In genomic region chr7:47081277-47081676, GRCm38 (mm10) we compare ENCODE assay signal across 8 mouse cellular contexts. TPM values are rescaled to one million over a fixed set of nuclear protein-coding genes. Genes with fewer than 3 reads are reported as not detected.
DNase-seq lines count a peak whose midpoint lies in the region; ATAC-seq and TF ChIP-seq lines count a peak whose summit lies in the region.

No protein-coding gene starts in this region.

- H3K27ac ChIP-seq in left cerebral cortex, adult 2 months: no peak overlapping the region
- H3K27ac ChIP-seq in midbrain, embryonic 14.5 days (replicated peaks; ENCODE audit: low read depth, low read length): no peak overlapping the region
- H3K27ac ChIP-seq in spleen, adult 2 months (ENCODE audit: insufficient read depth, low read length): no peak overlapping the region

- no peak overlapping the region for H3K4me3 ChIP-seq in left cerebral cortex, adult 2 months
- H3K4me3 ChIP-seq in midbrain, embryonic 14.5 days (replicated peaks; ENCODE audit: low read depth, low read length): no peak overlapping the region
- no peak overlapping the region for H3K4me3 ChIP-seq in spleen, adult 2 months (ENCODE audit: extremely low read depth, insufficient read depth, insufficient read length)

- no peak for ATAC-seq in cerebellum, adult (ENCODE audit: insufficient number of reproducible peaks, low FRiP score, low TSS enrichment)
- no peak for ATAC-seq in midbrain, embryonic 14.5 days (ENCODE audit: low FRiP score, low TSS enrichment)

- peaks cover 69% of the 10 kb centered on the region for H3K36me3 ChIP-seq in midbrain, embryonic 14.5 days (ENCODE audit: control insufficient read depth, insufficient read depth, low read length)
- H3K36me3 ChIP-seq in spleen, adult 2 months (ENCODE audit: control insufficient read depth, insufficient read depth, low read length): no peaks in the 10 kb centered on the region

- no peaks in the 10 kb centered on the region for H3K4me1 ChIP-seq in midbrain, embryonic 14.5 days (ENCODE audit: control insufficient read depth, insufficient read depth, low read length)
- no peaks in the 10 kb centered on the region for H3K4me1 ChIP-seq in spleen, adult 2 months (ENCODE audit: control insufficient read depth, insufficient read depth, insufficient read length)

- no peak for TF ChIP-seq POLR2A in spleen, adult 2 months (IDR thresholded peaks at IDR 0.05; ENCODE audit: low read depth, low read length)

- intact Hi-C loops in left cerebral cortex, adult 2 months (cut with DNase I): loop anchor here (1.0 to 5.0 kb wide), 3 partner anchors 51 to 119 kb away; partner anchors contain the start of gene Ptpn5

- TF ChIP-seq CTCF in left cerebral cortex, adult 2 months (IDR thresholded peaks at IDR 0.05): peak; percentile 82
- TF ChIP-seq CTCF in spleen, adult 2 months (IDR thresholded peaks at IDR 0.05; ENCODE audit: extremely low read depth, insufficient read depth, insufficient read length, insufficient replicate concordance): peak; percentile 78; the same call in 1 of the 2 replicates

- 51% methylated on average over 6 of the region's 6 CpGs for WGBS in midbrain, embryonic 14.5 days
- WGBS in spleen, adult 2 months: 31% methylated on average over 6 of the region's 6 CpGs

- no peak overlapping the region for H3K4me2 ChIP-seq in midbrain, embryonic 14.5 days (ENCODE audit: low read length)

- H3K27me3 ChIP-seq in midbrain, embryonic 14.5 days (ENCODE audit: control insufficient read depth, insufficient read depth, low read length): no peaks in the 10 kb centered on the region
- no peaks in the 10 kb centered on the region for H3K27me3 ChIP-seq in spleen, adult 2 months (ENCODE audit: control insufficient read depth, insufficient read depth, low read length)

- DNase-seq in cerebellum, adult 11 months: peak; percentile 43
- peak; percentile 27 for DNase-seq in cerebellum, adult 11-12 months
- DNase-seq in frontal cortex, postnatal 10 days (ENCODE audit: low spot score in 2 of 2): peak; percentile 53 to 76
- peak; percentile 71 for DNase-seq in induced T-regulatory cell, adult 2 months (ENCODE audit: low read depth)
- DNase-seq in left cerebral cortex, adult 2 months (ENCODE audit: extremely low spot score in 1 of 2, low spot score in 2 of 2): peak; percentile 67 to 75
- peak; percentile 72 for DNase-seq in midbrain, embryonic 14.5 days
- peak in 1 of 2 experiments; percentile 62 for DNase-seq in spleen, adult 2 months (ENCODE audit: low read depth in 1 of 2, low spot score in 2 of 2)

- no peaks in the 10 kb centered on the region for H3K9me3 ChIP-seq in midbrain, embryonic 14.5 days (ENCODE audit: control insufficient read depth, low read length)

- H3K9ac ChIP-seq in midbrain, embryonic 14.5 days (replicated peaks; ENCODE audit: low read length): no peak overlapping the region

RNA-seq across cellular contexts. Expression of gene Tmem86a, which starts 30.9 kb away (rescaled TPM):
- total RNA-seq in left cerebral cortex, adult 2 months (2021): 10 to 100 TPM; 12.5 to 14.7 TPM
- 18.5 and 19.7 TPM in 2 replicates for polyA plus RNA-seq in midbrain, embryonic 14.5 days (2014; fragmentation: Nextera tagmentation; extraction: Ambion mirVana)
- 57.1 and 60.7 TPM in 2 replicates for polyA plus RNA-seq in spleen, adult 2 months (2012; rRNA removed)

RNA-seq across cellular contexts. Expression of gene Ptpn5, which starts 52.2 kb away (rescaled TPM):
- 100 to 1,000 TPM; 171 to 187 TPM for total RNA-seq in left cerebral cortex, adult 2 months (2021)
- polyA plus RNA-seq in midbrain, embryonic 14.5 days (2014; fragmentation: Nextera tagmentation; extraction: Ambion mirVana): 146 and 152 TPM in 2 replicates
- 0.46 and 0.60 TPM in 2 replicates for polyA plus RNA-seq in spleen, adult 2 months (2012; rRNA removed)

Comparison
In these comparisons a context has a peak if more than half of its experiments do, and no peak if none do; other contexts are left out.
1. RNA of gene Ptpn5, which starts 52.2 kb away (polyA plus RNA-seq): 146 to 152 TPM in midbrain, embryonic 14.5 days; 0.46 to 0.60 TPM in spleen, adult 2 months; every median in the first group is over 10 times any median in the second.